Mouse (Mus musculus) liver, adult 2 months (tissue): Measurements from ENCODE around the gene Mapkbp1. TPM values are rescaled to one million over a fixed set of nuclear protein-coding genes. Genes with fewer than 3 reads are reported as not detected.

Experiments
- DNase-seq: peaks from one replicate; pipeline ENCODE4 v3.0.0-alpha.2; 2011; ENCODE audit warnings: low read depth, low spot score; ENCODE audit errors: extremely low read depth
- H3K27ac ChIP-seq: fragments of 200-500 bp; replicated peaks from 2 replicates; pipeline ENCODE4 v1.5.1; 2012; ENCODE audit warnings: low read depth, mild to moderate bottlenecking, control low read depth, inconsistent platforms, low read length; ENCODE audit not compliant: insufficient read depth
- H3K27me3 ChIP-seq: fragments of 200-500 bp; 2 replicates; pipeline ENCODE4 v1.6.1; 2012; ENCODE audit warnings: mild to moderate bottlenecking, moderate library complexity, low read length, inconsistent platforms; ENCODE audit not compliant: control insufficient read depth, insufficient read depth
- H3K36me3 ChIP-seq: fragments of 200-500 bp; 2 replicates; pipeline ENCODE4 v1.6.1; 2012; ENCODE audit warnings: low read length, inconsistent platforms; ENCODE audit not compliant: control insufficient read depth, insufficient read depth
- H3K4me1 ChIP-seq: fragments of 200-500 bp; 2 replicates; pipeline ENCODE4 v1.6.1; 2011; ENCODE audit warnings: low read length; ENCODE audit not compliant: control insufficient read depth, insufficient read depth
- H3K4me3 ChIP-seq: fragments of 200-500 bp; 2 replicates; pipeline ENCODE4 v1.5.1; 2011; ENCODE audit warnings: low read depth, mild to moderate bottlenecking, control low read depth, low read length, moderate library complexity; ENCODE audit not compliant: insufficient read depth
- H3K79me2 ChIP-seq: fragments of 200-500 bp; 2 replicates; pipeline ENCODE4 v1.6.1; 2012; ENCODE audit warnings: inconsistent platforms, mild to moderate bottlenecking, low read length, moderate library complexity; ENCODE audit not compliant: control insufficient read depth, insufficient read depth
- H3K9ac ChIP-seq: fragments of 200-500 bp; 2 replicates; pipeline ENCODE4 v1.6.1; 2012; ENCODE audit warnings: low read depth, mild to moderate bottlenecking, control low read depth, inconsistent platforms, low read length
- CTCF ChIP-seq: fragments of 200-500 bp; IDR thresholded peaks from 2 replicates; pipeline ENCODE4 v1.5.1; 2011; ENCODE audit warnings: low read depth, low read length, control low read depth
- POLR2A ChIP-seq: fragments of 200-500 bp; IDR thresholded peaks from 2 replicates; pipeline ENCODE4 v1.6.1; 2011; ENCODE audit warnings: low read length, control low read depth; ENCODE audit not compliant: insufficient read depth; ENCODE audit errors: extremely low read depth
- WGBS: fragments of 180-500 bp; shearing (Covaris S2); methylation state at CpG from one replicate; pipeline ENCODE4 v1.1.7; 2018; 5-methylcytosine and 5-hydroxymethylcytosine counted together
- polyA plus RNA-seq: library from polyadenylated mRNA; depleted of rRNA; stranded (reverse); fragments of >200 nt; gene quantifications from 2 replicates; pipeline ENCODE4 v1.2.3, GENCODE M21; 2012
- total RNA-seq: library from RNA; depleted of rRNA; stranded (reverse); fragments of >200 nt; gene quantifications from 2 replicates; pipeline ENCODE4 v1.2.3, GENCODE M21; 2014

Gene Mapkbp1
- total and polyA plus RNA-seq, 2 experiments = 2.9 to 4.6 TPM

DNA sequence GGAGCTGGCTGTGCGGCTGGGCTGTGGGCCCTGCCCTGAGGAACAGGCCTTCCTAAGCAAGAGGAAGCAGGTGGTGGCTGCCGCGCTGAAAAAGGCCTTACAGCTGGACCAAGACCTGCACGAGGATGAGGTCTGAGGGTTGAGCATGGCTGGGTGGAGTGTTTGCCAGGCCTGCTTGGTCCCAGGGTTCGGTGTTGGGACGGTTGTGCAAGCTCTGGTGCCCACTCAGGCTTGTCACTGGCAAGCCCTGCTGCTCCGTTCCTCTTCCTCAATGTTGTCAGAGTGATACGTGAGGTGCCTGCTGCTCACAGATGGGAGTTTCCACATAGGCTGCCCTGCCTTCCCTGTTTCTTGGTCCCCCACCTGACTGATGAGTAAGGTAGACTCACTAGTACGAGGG is 65.2 kb downstream of the Mapkbp1 start:
- no peak overlapping the region for H3K4me3 ChIP-seq
- DNase-seq = no peak
- no peaks in the 10 kb centered on the region for H3K36me3 ChIP-seq
- TF ChIP-seq CTCF (no peak), POLR2A (no peak)
- no peaks in the 10 kb centered on the region for H3K27me3 ChIP-seq
- no peak overlapping the region for H3K27ac ChIP-seq
- H3K4me1 ChIP-seq = no peaks in the 10 kb centered on the region
- H3K79me2 ChIP-seq = no peaks in the 10 kb centered on the region
- 92% methylated on average over 9 of the region's 9 CpGs for WGBS
- no peak overlapping the region for H3K9ac ChIP-seq

DNA sequence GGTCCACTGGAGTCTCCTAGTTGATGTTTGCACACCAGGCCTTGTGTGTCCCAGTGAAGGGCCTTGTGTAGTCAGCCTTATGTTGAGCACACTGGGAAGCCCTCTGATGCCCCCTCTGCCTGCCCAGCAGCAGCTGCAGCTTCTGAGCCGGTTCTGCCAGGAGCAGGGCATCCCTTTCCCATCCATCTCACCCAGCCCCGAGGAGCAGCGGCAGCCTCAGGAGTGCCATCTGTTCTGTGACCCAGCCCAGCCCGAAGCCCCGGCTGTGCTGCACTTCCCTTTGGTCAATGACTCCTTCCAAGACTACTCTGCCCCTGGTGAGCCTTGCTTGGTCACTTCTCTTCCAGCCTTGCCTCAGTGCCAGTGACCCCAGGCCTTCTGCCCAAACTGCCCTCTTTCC is 68.5 kb downstream of the Mapkbp1 start:
- no peaks in the 10 kb centered on the region for H3K79me2 ChIP-seq
- TF ChIP-seq CTCF (no peak), POLR2A (no peak)
- H3K27me3 ChIP-seq = no peaks in the 10 kb centered on the region
- H3K27ac ChIP-seq = no peak overlapping the region
- no peaks in the 10 kb centered on the region for H3K4me1 ChIP-seq
- no peaks in the 10 kb centered on the region for H3K36me3 ChIP-seq
- no peak for DNase-seq
- 92% methylated on average over 5 of the region's 5 CpGs for WGBS
- no peak overlapping the region for H3K9ac ChIP-seq
- H3K4me3 ChIP-seq = no peak overlapping the region

DNA sequence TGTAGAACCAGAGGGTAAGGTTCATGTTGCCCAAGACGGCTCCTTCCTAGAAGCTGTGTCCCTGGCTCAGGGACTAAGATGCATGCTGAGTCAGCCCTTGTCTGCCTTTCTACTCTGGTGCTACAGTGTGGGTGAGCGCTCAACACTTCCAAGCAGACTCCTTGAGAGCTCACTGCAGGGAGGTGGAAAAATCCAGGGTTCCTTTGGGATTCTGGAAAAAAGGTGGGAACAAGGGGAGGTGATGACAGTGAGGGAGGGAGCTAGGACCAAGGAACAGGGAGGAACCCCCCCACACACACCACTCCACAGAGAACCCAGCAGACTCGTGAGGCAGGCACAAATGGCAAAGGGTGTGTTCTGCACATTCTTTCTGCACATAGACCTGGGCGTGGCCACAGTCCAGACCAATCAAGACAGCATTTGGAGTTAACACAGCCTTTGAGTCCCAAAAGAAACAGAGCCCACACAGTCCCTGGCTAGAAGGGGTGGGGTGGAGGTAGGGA is 71.7 kb downstream of the Mapkbp1 start:
- Histone ChIP-seq H3K79me2 (no peaks in the 10 kb centered on the region), H3K36me3 (no peaks in the 10 kb centered on the region), H3K4me1 (no peaks in the 10 kb centered on the region), H3K9ac (no peak overlapping the region), H3K27me3 (no peaks in the 10 kb centered on the region), H3K4me3 (no peak overlapping the region), H3K27ac (no peak overlapping the region)
- TF ChIP-seq POLR2A = no peak
- no peak for TF ChIP-seq CTCF
- 60% methylated on average over 4 of the region's 4 CpGs for WGBS
- no peak for DNase-seq

DNA sequence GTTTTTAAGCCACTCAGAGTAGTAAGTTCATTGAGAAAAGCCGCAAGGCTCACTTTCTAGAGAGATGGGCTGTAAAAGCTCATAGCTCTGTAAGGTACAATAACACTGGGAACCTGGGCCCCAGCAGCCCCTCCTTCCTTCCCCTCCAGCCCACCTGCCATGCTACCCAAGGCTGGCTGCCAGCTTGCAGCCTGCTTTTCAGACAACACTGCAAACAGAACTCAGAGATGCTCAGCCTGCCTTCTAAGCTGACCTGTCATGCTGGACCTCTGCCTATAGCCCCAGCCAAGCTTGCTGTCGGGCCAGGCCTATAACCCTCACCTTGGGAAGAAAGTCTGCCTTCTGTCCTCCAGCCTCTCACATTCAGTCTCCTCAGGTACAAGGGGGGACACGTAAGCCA is 72.2 kb downstream of the Mapkbp1 start:
- 87% methylated on average over 3 of the region's 3 CpGs for WGBS
- Histone ChIP-seq H3K9ac (no peak overlapping the region), H3K79me2 (no peaks in the 10 kb centered on the region), H3K36me3 (no peaks in the 10 kb centered on the region), H3K4me1 (no peaks in the 10 kb centered on the region), H3K27me3 (no peaks in the 10 kb centered on the region), H3K4me3 (no peak overlapping the region), H3K27ac (no peak overlapping the region)
- TF ChIP-seq POLR2A (no peak), CTCF (no peak)
- no peak for DNase-seq

DNA sequence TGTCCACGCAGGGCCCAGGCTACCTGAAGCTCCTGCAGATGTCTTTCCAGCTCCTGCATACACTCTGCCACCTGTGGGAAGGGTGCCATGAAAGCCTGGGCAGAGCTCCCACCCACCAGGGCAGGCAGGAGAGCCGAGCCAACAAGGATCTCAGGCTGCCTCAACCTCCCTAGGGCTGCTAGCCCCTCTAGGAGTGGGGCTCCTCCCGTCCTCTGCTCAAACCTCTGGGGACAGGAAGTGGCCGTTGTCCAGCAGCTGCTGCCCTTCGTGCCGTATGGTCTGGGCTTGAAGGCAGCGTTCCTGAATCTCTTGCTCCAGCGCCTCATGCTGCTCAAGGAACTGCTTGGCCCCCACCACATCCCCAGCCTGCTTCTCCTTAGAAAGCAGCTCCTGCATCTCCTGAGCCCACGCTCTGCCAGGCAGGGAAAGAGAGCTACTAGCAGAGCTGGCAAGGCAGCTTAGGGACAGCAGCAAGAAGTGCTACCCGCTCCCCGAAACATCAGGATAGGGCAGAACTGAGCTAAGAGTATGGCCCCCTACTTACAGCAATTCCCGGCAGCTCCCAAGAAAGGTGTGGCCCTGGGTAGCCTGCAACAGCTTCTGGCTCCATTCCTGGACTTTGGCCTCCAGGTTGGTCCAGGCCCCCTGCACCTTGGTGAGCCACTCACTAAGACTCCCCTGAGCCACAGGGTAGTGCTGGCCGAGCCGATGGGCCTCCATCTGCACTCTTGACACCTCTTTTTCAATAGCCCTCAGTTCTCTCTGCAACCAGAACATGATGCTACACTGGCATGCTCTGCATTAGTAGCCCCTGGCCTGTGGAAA is 74.2 kb downstream of the Mapkbp1 start:
- H3K36me3 ChIP-seq = no peaks in the 10 kb centered on the region
- no peaks in the 10 kb centered on the region for H3K4me1 ChIP-seq
- DNase-seq = no peak
- H3K79me2 ChIP-seq = no peaks in the 10 kb centered on the region
- H3K27ac ChIP-seq = no peak overlapping the region
- H3K4me3 ChIP-seq = no peak overlapping the region
- TF ChIP-seq POLR2A = no peak
- TF ChIP-seq CTCF = no peak
- 82% methylated on average over 14 of the region's 14 CpGs for WGBS
- no peak overlapping the region for H3K9ac ChIP-seq
- no peaks in the 10 kb centered on the region for H3K27me3 ChIP-seq

DNA sequence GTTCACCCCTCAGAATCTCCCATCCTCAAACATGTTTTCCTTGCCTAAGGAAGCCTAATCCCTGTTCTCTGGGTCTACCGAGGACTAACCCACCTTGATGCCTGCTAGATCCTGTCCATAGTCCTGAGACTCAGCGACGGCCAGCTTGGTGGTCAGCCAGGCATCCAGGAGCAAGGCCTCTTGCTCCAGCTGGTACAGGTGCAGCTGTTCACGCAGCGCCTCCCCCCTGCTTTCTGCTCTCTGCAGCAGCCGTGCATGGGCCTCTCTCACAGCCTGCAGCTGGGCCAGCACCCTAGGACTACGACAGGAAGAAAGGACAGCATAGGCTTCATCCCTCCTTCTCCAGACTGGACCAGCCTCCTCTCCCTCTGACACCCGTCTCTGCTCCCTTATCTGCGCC is 75.7 kb downstream of the Mapkbp1 start:
- Histone ChIP-seq H3K9ac (no peak overlapping the region), H3K4me3 (no peak overlapping the region), H3K27me3 (no peaks in the 10 kb centered on the region), H3K27ac (no peak overlapping the region), H3K36me3 (no peaks in the 10 kb centered on the region), H3K4me1 (no peaks in the 10 kb centered on the region), H3K79me2 (no peaks in the 10 kb centered on the region)
- WGBS = 84% methylated on average over 9 of the region's 9 CpGs
- DNase-seq = no peak
- TF ChIP-seq POLR2A = no peak
- no peak for TF ChIP-seq CTCF
